Mouse (Mus musculus) liver, embryonic 12.5 days (tissue): ENCODE results near the gene Hltf. TPM values are rescaled to one million over a fixed set of nuclear protein-coding genes. Genes with fewer than 3 reads are reported as not detected.
"Not testable (repeated sequence)": the region's sequence is repeated elsewhere in the genome, so short reads cannot be mapped to it uniquely, and the experiment has no call there.

Experiments
- ATAC-seq: fragments of 200-750 bp; cut with Nextera tagmentation; 2 replicates; pipeline ENCODE4 v1.8.0; 2017; ENCODE audit warnings: moderate number of reproducible peaks, mild to moderate bottlenecking, moderate library complexity
- H3K27ac ChIP-seq: fragments of 300-500 bp; sonication (generic); 2 replicates; pipeline ENCODE4 v1.5.1; 2016; ENCODE audit warnings: mild to moderate bottlenecking
- H3K27me3 ChIP-seq: fragments of 300-500 bp; sonication (generic); replicated peaks from 2 replicates; pipeline ENCODE4 v1.6.1; 2016; ENCODE audit warnings: mild to moderate bottlenecking, moderate library complexity
- H3K36me3 ChIP-seq: fragments of 300-500 bp; sonication (generic); 2 replicates; pipeline ENCODE4 v1.6.1; 2016; ENCODE audit warnings: mild to moderate bottlenecking, moderate library complexity
- H3K4me1 ChIP-seq: fragments of 300-500 bp; sonication (generic); 2 replicates; pipeline ENCODE4 v1.6.1; 2016
- H3K4me2 ChIP-seq: fragments of 300-500 bp; sonication (generic); 2 replicates; pipeline ENCODE4 v1.6.1; 2016; ENCODE audit warnings: mild to moderate bottlenecking, moderate library complexity
- H3K4me3 ChIP-seq: fragments of 300-500 bp; sonication (generic); 2 replicates; pipeline ENCODE4 v1.5.1; 2016; ENCODE audit warnings: mild to moderate bottlenecking, moderate library complexity
- H3K9ac ChIP-seq: fragments of 300-500 bp; sonication (generic); 2 replicates; pipeline ENCODE4 v1.6.1; 2016; ENCODE audit warnings: mild to moderate bottlenecking, moderate library complexity
- H3K9me3 ChIP-seq: fragments of 300-500 bp; sonication (generic); replicated peaks from 2 replicates; pipeline ENCODE4 v1.6.1; 2016; ENCODE audit warnings: mild to moderate bottlenecking, moderate library complexity
- WGBS: fragments of 180-500 bp; shearing (Covaris S2); methylation state at CpG from one replicate; pipeline ENCODE4 v1.1.7; 2016; ENCODE audit not compliant: insufficient replicate concordance; 5-methylcytosine and 5-hydroxymethylcytosine counted together
- polyA plus RNA-seq: library from polyadenylated mRNA; unstranded; fragments of >200 nt; fragmentation: Nextera tagmentation; extraction: Ambion mirVana; gene quantifications from 2 replicates; pipeline ENCODE4 v1.2.1, GENCODE M21; 2016

Hltf gene
- 13.2 and 13.3 TPM in 2 replicates for polyA plus RNA-seq

GRCm38 (mm10) chr3:20057306-20058196 lies at the start of gene Hltf:
Hltf (plus strand) TSS chr3:20057811.
- peak; percentile 100 for ATAC-seq
- peaks cover 10% of the 10 kb centered on the region for H3K36me3 ChIP-seq
- peak within 1 kb of the TSS; percentile 77 for H3K4me2 ChIP-seq
- no peaks in the 10 kb centered on the region for H3K9me3 ChIP-seq
- peak within 1 kb of the TSS; percentile 86 for H3K4me3 ChIP-seq
- under 1% methylated on average over 51 of the region's 54 CpGs for WGBS
- no peaks in the 10 kb centered on the region for H3K27me3 ChIP-seq
- peak within 1 kb of the TSS; percentile 76 for H3K9ac ChIP-seq
- peaks cover 13% of the 10 kb centered on the region for H3K4me1 ChIP-seq
- H3K27ac ChIP-seq = peak within 1 kb of the TSS; percentile 66

GRCm38 (mm10) chr3:20010464-20010863 lies 47.1 kb upstream of the Hltf start:
- no peaks in the 10 kb centered on the region for H3K27me3 ChIP-seq
- H3K4me2 ChIP-seq = no peak overlapping the region
- no peaks in the 10 kb centered on the region for H3K9me3 ChIP-seq
- no peak for ATAC-seq
- H3K4me3 ChIP-seq = no peak overlapping the region
- H3K27ac ChIP-seq = 0 out of 2 replicates have a peak overlapping the region, but pooled peaks have one; percentile 6
- H3K9ac ChIP-seq = no peak overlapping the region
- peaks cover 39% of the 10 kb centered on the region for H3K36me3 ChIP-seq
- H3K4me1 ChIP-seq = no peaks in the 10 kb centered on the region
- WGBS = 84% methylated on average over 9 of the region's 9 CpGs

- Histone ChIP-seq H3K27ac (0 out of 2 replicates have a peak overlapping the region, but pooled peaks have one; percentile 6), H3K36me3 (peaks cover 43% of the 10 kb centered on the region)
- not testable (repeated sequence) for H3K9ac ChIP-seq, H3K9me3 ChIP-seq, ATAC-seq, H3K27me3 ChIP-seq, H3K4me2 ChIP-seq, H3K4me1 ChIP-seq, H3K4me3 ChIP-seq
- WGBS = 78% methylated on average over 7 of the region's 7 CpGs
These were observed 46.7 kb upstream of the Hltf start for GRCm38 (mm10) chr3:20010905-20011304.

GRCm38 (mm10) chr3:20014454-20014853 lies 43.2 kb upstream of the Hltf start:
- WGBS = 79% methylated on average over 2 of the region's 2 CpGs
- H3K27me3 ChIP-seq = no peaks in the 10 kb centered on the region
- no peak overlapping the region for H3K9ac ChIP-seq
- H3K36me3 ChIP-seq = peaks cover 54% of the 10 kb centered on the region
- H3K4me1 ChIP-seq = no peaks in the 10 kb centered on the region
- H3K9me3 ChIP-seq = no peaks in the 10 kb centered on the region
- H3K4me2 ChIP-seq = no peak overlapping the region
- H3K27ac ChIP-seq = no peak overlapping the region
- H3K4me3 ChIP-seq = no peak overlapping the region
- no peak for ATAC-seq

- no peaks in the 10 kb centered on the region for H3K9me3 ChIP-seq
- peaks cover 58% of the 10 kb centered on the region for H3K36me3 ChIP-seq
- H3K27ac ChIP-seq = no peak overlapping the region
- 59% methylated on average over 8 of the region's 8 CpGs for WGBS
- no peak overlapping the region for H3K9ac ChIP-seq
- no peak overlapping the region for H3K4me3 ChIP-seq
- H3K4me2 ChIP-seq = no peak overlapping the region
- no peaks in the 10 kb centered on the region for H3K27me3 ChIP-seq
- H3K4me1 ChIP-seq = no peaks in the 10 kb centered on the region
- no peak for ATAC-seq
These were observed 39.5 kb upstream of the Hltf start for GRCm38 (mm10) chr3:20018076-20018475.

GRCm38 (mm10) chr3:20023832-20024231 lies 33.8 kb upstream of the Hltf start:
- Histone ChIP-seq H3K4me2 (no peak overlapping the region), H3K27ac (no peak overlapping the region), H3K27me3 (no peaks in the 10 kb centered on the region), H3K4me1 (no peaks in the 10 kb centered on the region), H3K4me3 (no peak overlapping the region), H3K36me3 (peaks cover 77% of the 10 kb centered on the region), H3K9me3 (no peaks in the 10 kb centered on the region), H3K9ac (no peak overlapping the region)
- 74% methylated on average over 1 of the region's 1 CpGs for WGBS
- no peak for ATAC-seq

GRCm38 (mm10) chr3:20026481-20026880 lies 31.1 kb upstream of the Hltf start:
- Histone ChIP-seq H3K9ac (no peak overlapping the region), H3K4me1 (no peaks in the 10 kb centered on the region), H3K27me3 (no peaks in the 10 kb centered on the region), H3K36me3 (peaks cover 72% of the 10 kb centered on the region), H3K4me3 (no peak overlapping the region), H3K4me2 (no peak overlapping the region), H3K27ac (no peak overlapping the region), H3K9me3 (no peaks in the 10 kb centered on the region)
- ATAC-seq = no peak

GRCm38 (mm10) chr3:20026996-20027689 lies 30.5 kb upstream of the Hltf start:
- H3K4me2 ChIP-seq = no peak overlapping the region
- no peaks in the 10 kb centered on the region for H3K27me3 ChIP-seq
- H3K27ac ChIP-seq = no peak overlapping the region
- H3K9me3 ChIP-seq = no peaks in the 10 kb centered on the region
- WGBS = 65% methylated on average over 8 of the region's 8 CpGs
- H3K9ac ChIP-seq = no peak overlapping the region
- no peaks in the 10 kb centered on the region for H3K4me1 ChIP-seq
- H3K4me3 ChIP-seq = no peak overlapping the region
- ATAC-seq = no peak; the same call in 1 of the 2 replicates
- peaks cover 69% of the 10 kb centered on the region for H3K36me3 ChIP-seq

GRCm38 (mm10) chr3:20027788-20028187 lies 29.8 kb upstream of the Hltf start:
- H3K9me3 ChIP-seq = no peaks in the 10 kb centered on the region
- no peaks in the 10 kb centered on the region for H3K4me1 ChIP-seq
- no peak overlapping the region for H3K4me2 ChIP-seq
- H3K36me3 ChIP-seq = peaks cover 63% of the 10 kb centered on the region
- no peak overlapping the region for H3K4me3 ChIP-seq
- H3K27me3 ChIP-seq = no peaks in the 10 kb centered on the region
- 77% methylated on average over 5 of the region's 5 CpGs for WGBS
- no peak for ATAC-seq
- H3K9ac ChIP-seq = no peak overlapping the region
- no peak overlapping the region for H3K27ac ChIP-seq

- 79% methylated on average over 3 of the region's 3 CpGs for WGBS
These were observed 29.0 kb upstream of the Hltf start for GRCm38 (mm10) chr3:20028640-20029039.

GRCm38 (mm10) chr3:20030807-20031206 lies 26.8 kb upstream of the Hltf start:
- Histone ChIP-seq H3K4me3 (no peak overlapping the region), H3K9me3 (no peaks in the 10 kb centered on the region), H3K9ac (no peak overlapping the region), H3K27me3 (no peaks in the 10 kb centered on the region), H3K27ac (no peak overlapping the region), H3K4me2 (no peak overlapping the region), H3K36me3 (peaks cover 33% of the 10 kb centered on the region), H3K4me1 (peaks cover 19% of the 10 kb centered on the region)
- 75% methylated on average over 6 of the region's 6 CpGs for WGBS
- ATAC-seq = no peak

More at GRCm38 (mm10) chr3:20028640-20029039, 29.0 kb upstream of the Hltf start:
- H3K27ac ChIP-seq = no peak overlapping the region
- H3K4me3 ChIP-seq = no peak overlapping the region
- no peaks in the 10 kb centered on the region for H3K27me3 ChIP-seq
- ATAC-seq = no peak
- H3K4me1 ChIP-seq = peaks cover 4% of the 10 kb centered on the region
- H3K9me3 ChIP-seq = no peaks in the 10 kb centered on the region
- no peak overlapping the region for H3K4me2 ChIP-seq
- peaks cover 54% of the 10 kb centered on the region for H3K36me3 ChIP-seq
- no peak overlapping the region for H3K9ac ChIP-seq
